Mouse (Mus musculus): ENCODE data around the gene Lingo1.

GRCm38 (mm10) chr9:56727703-56728684, 68.3 kb downstream of the Lingo1 start:
- no peak for TF ChIP-seq POLR2A (IDR thresholded peaks at IDR 0.05; ENCODE audit: borderline replicate concordance, extremely low read depth, low read depth, low read length)
- TF ChIP-seq CTCF (IDR thresholded peaks at IDR 0.05; ENCODE audit: insufficient read depth, low read length): no peak

Measured in lung, adult 2 months (tissue).